Mouse (Mus musculus) ES-Bruce4 (cell line): ENCODE measurements at regions not wholly inside any gene's neighbourhood (a gene's known extent, or its start where the extent isn't known, plus 50 kb on each side); places are given as distances from the start of the nearest gene placed in this dataset.

Experiments used
- H3K27ac ChIP-seq: 2 replicates; pipeline ENCODE4 v1.5.1; 2012; ENCODE audit warnings: low read length, inconsistent platforms; ENCODE audit not compliant: insufficient read depth
- H3K27me3 ChIP-seq: 2 replicates; pipeline ENCODE4 v1.6.1; 2012; ENCODE audit warnings: mild to moderate bottlenecking, low read length, inconsistent platforms; ENCODE audit not compliant: control insufficient read depth, poor library complexity, insufficient read depth, severe bottlenecking
- H3K36me3 ChIP-seq: 2 replicates; pipeline ENCODE4 v1.6.1; 2012; ENCODE audit warnings: inconsistent platforms, mild to moderate bottlenecking, low read length, moderate library complexity; ENCODE audit not compliant: control insufficient read depth, poor library complexity, insufficient read depth, severe bottlenecking
- H3K4me1 ChIP-seq: one replicate; pipeline ENCODE4 v1.8.1; 2011; ENCODE audit warnings: low read length; ENCODE audit not compliant: control insufficient read depth, insufficient read depth
- H3K4me3 ChIP-seq: 2 replicates; pipeline ENCODE4 v1.5.1; 2011; ENCODE audit warnings: low read depth, mild to moderate bottlenecking, low read length
- H3K9ac ChIP-seq: 2 replicates; pipeline ENCODE4 v1.6.1; 2012; ENCODE audit warnings: low read depth, mild to moderate bottlenecking, inconsistent platforms; ENCODE audit not compliant: poor library complexity, severe bottlenecking
- H3K9me3 ChIP-seq: replicated peaks from 2 replicates; pipeline ENCODE4 v1.6.1; 2012; ENCODE audit warnings: mild to moderate bottlenecking, low read length, inconsistent platforms; ENCODE audit not compliant: control insufficient read depth, poor library complexity, insufficient read depth, severe bottlenecking
- CTCF ChIP-seq: IDR thresholded peaks from one replicate; pipeline ENCODE4 v1.8.1; 2011; ENCODE audit warnings: low read depth, low read length
- EP300 ChIP-seq: IDR thresholded peaks from 2 replicates; pipeline ENCODE4 v1.6.1; 2011; ENCODE audit warnings: low read depth, low read length; ENCODE audit not compliant: insufficient read depth
- POLR2A ChIP-seq: IDR thresholded peaks from one replicate; pipeline ENCODE4 v1.8.1; 2011; ENCODE audit warnings: low read length; ENCODE audit not compliant: insufficient read depth

- TF ChIP-seq EP300 (no peak), POLR2A (no peak), CTCF (no peak)
- Histone ChIP-seq H3K4me3 (no peak overlapping the region), H3K27me3 (no peaks in the 10 kb centered on the region), H3K9me3 (no peaks in the 10 kb centered on the region), H3K9ac (no peak overlapping the region), H3K36me3 (no peaks in the 10 kb centered on the region), H3K27ac (no peak overlapping the region), H3K4me1 (no peaks in the 10 kb centered on the region)
Measured at GRCm38 (mm10) chr14:58801402-58801861, 341.3 kb downstream of the 1700129C05Rik start.

- Histone ChIP-seq H3K4me1 (no peaks in the 10 kb centered on the region), H3K9me3 (no peaks in the 10 kb centered on the region), H3K27me3 (no peaks in the 10 kb centered on the region), H3K4me3 (no peak overlapping the region), H3K36me3 (no peaks in the 10 kb centered on the region), H3K9ac (no peak overlapping the region), H3K27ac (no peak overlapping the region)
- TF ChIP-seq CTCF (no peak), EP300 (no peak), POLR2A (no peak)
Measured at GRCm38 (mm10) chr14:58788190-58788945, 354.3 kb downstream of the 1700129C05Rik start.

- Histone ChIP-seq H3K9ac (no peak overlapping the region), H3K27ac (no peak overlapping the region), H3K9me3 (no peaks in the 10 kb centered on the region), H3K4me1 (no peaks in the 10 kb centered on the region), H3K4me3 (no peak overlapping the region), H3K27me3 (no peaks in the 10 kb centered on the region), H3K36me3 (no peaks in the 10 kb centered on the region)
- TF ChIP-seq CTCF (no peak), EP300 (no peak), POLR2A (no peak)
Measured at GRCm38 (mm10) chr14:58787618-58788017, 355.1 kb downstream of the 1700129C05Rik start.

- TF ChIP-seq CTCF = no peak
- no peak for TF ChIP-seq POLR2A
- no peak for TF ChIP-seq EP300
- Histone ChIP-seq H3K36me3 (no peaks in the 10 kb centered on the region), H3K27me3 (no peaks in the 10 kb centered on the region), H3K9ac (no peak overlapping the region), H3K9me3 (no peaks in the 10 kb centered on the region), H3K4me3 (no peak overlapping the region), H3K27ac (no peak overlapping the region), H3K4me1 (no peaks in the 10 kb centered on the region)
Measured at GRCm38 (mm10) chr14:58786791-58787491, 355.8 kb downstream of the 1700129C05Rik start.

- H3K9me3 ChIP-seq = no peaks in the 10 kb centered on the region
- H3K27ac ChIP-seq = no peak overlapping the region
- no peak overlapping the region for H3K9ac ChIP-seq
Measured at GRCm38 (mm10) chr14:58783201-58783600, 359.5 kb downstream of the 1700129C05Rik start.

GRCm38 (mm10) chr14:58780306-58780705 is 362.4 kb downstream of the 1700129C05Rik start:
- no peak overlapping the region for H3K9ac ChIP-seq

More at GRCm38 (mm10) chr14:58783201-58783600, 359.5 kb downstream of the 1700129C05Rik start:
- H3K4me1 ChIP-seq = no peaks in the 10 kb centered on the region
- H3K36me3 ChIP-seq = no peaks in the 10 kb centered on the region
- no peak overlapping the region for H3K4me3 ChIP-seq
- H3K27me3 ChIP-seq = no peaks in the 10 kb centered on the region
- TF ChIP-seq POLR2A (no peak), EP300 (no peak), CTCF (no peak)

More at GRCm38 (mm10) chr14:58780306-58780705, 362.4 kb downstream of the 1700129C05Rik start:
- Histone ChIP-seq H3K4me1 (no peaks in the 10 kb centered on the region), H3K4me3 (no peak overlapping the region), H3K27me3 (no peaks in the 10 kb centered on the region), H3K9me3 (no peaks in the 10 kb centered on the region), H3K36me3 (no peaks in the 10 kb centered on the region), H3K27ac (no peak overlapping the region)
- TF ChIP-seq EP300 (no peak), POLR2A (no peak), CTCF (no peak)
